ENCODE assay signal across 9 mouse cellular contexts in the genomic region with DNA sequence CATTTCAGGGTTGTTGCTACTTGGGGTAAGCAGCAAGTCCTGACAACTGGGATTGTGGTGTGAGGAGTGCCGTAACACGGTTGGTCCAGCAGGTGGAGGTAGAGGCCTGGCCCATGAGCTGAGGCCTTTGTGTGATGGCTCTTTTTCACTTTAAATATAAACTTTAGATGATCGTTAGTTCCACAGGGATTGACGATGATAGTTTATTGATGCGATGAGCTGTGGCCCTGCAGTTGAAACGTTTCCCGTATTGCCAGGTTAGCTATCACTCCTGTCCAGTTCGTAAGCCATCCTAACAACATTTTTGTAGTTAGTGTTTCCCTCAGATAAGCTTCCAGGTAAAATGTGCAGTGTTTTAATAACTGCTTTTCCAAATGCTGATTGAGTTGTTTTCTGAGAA. TPM values are rescaled to one million over a fixed set of nuclear protein-coding genes. Genes with fewer than 3 reads are reported as not detected.
A peak's percentile ranks its signal among the peaks of the same experiment; 100 is the strongest.
DNase-seq lines count a peak whose midpoint lies in the region; ATAC-seq and TF ChIP-seq lines count a peak whose summit lies in the region.
"Had no signal": no experiment of that assay in that cellular context is flagged by ENCODE, and none has a peak within 500 bp of the region (broad histone marks: within the 10 kb centered on the region; RNA-seq: fewer than 3 reads in every experiment).

No protein-coding gene starts in this region.

- 80% methylated on average over 8 of the region's 8 CpGs for WGBS in hindbrain, embryonic 10.5 days
- 77% methylated on average over 8 of the region's 8 CpGs for WGBS in hindbrain, embryonic 12.5 days
- 63% methylated on average over 8 of the region's 8 CpGs for WGBS in heart, embryonic 11.5 days (ENCODE audit: insufficient replicate concordance)
- WGBS in lung, postnatal 0 days = 51% methylated on average over 8 of the region's 8 CpGs

- no peak for TF ChIP-seq EP300 in lung, postnatal 0 days (IDR thresholded peaks at IDR 0.05)

- no peaks in the 10 kb centered on the region for H3K27me3 ChIP-seq in hindbrain, embryonic 10.5 days (ENCODE audit: insufficient read depth, poor library complexity, severe bottlenecking)
- H3K27me3 ChIP-seq in hindbrain, embryonic 12.5 days = no peaks in the 10 kb centered on the region
- H3K27me3 ChIP-seq in heart, embryonic 11.5 days (ENCODE audit: control insufficient read depth, insufficient read depth, low read length) = no peaks in the 10 kb centered on the region
- H3K27me3 ChIP-seq in lung, postnatal 0 days (replicated peaks; ENCODE audit: insufficient read depth, low read length) = no peaks in the 10 kb centered on the region
- H3K27me3 ChIP-seq: megakaryocyte, embryonic 14.5 days had no signal

- H3K4me1 ChIP-seq in hindbrain, embryonic 10.5 days (replicated peaks) = no peaks in the 10 kb centered on the region
- H3K4me1 ChIP-seq in hindbrain, embryonic 12.5 days = no peaks in the 10 kb centered on the region
- peaks cover 33% of the 10 kb centered on the region for H3K4me1 ChIP-seq in heart, embryonic 11.5 days (ENCODE audit: control insufficient read depth, insufficient read depth, low read length)
- no peaks in the 10 kb centered on the region for H3K4me1 ChIP-seq in lung, postnatal 0 days (ENCODE audit: insufficient read depth, low read depth, low read length)

- H3K9ac ChIP-seq in hindbrain, embryonic 12.5 days = no peak overlapping the region
- no peak overlapping the region for H3K9ac ChIP-seq in heart, embryonic 11.5 days (ENCODE audit: low read depth, low read length)
- H3K9ac ChIP-seq in lung, postnatal 0 days (replicated peaks; ENCODE audit: low read depth) = no peak overlapping the region

- no peak for ATAC-seq in hindbrain, embryonic 12.5 days (ENCODE audit: low FRiP score)
- no peak; the same call in 1 of the 2 replicates for ATAC-seq in heart, embryonic 11.5 days (replicated peaks; ENCODE audit: insufficient number of reproducible peaks, low FRiP score, low TSS enrichment)
- peak; percentile 62 for ATAC-seq in lung, postnatal 0 days

- H3K4me3 ChIP-seq in hindbrain, embryonic 10.5 days = no peak overlapping the region
- H3K4me3 ChIP-seq in hindbrain, embryonic 12.5 days = no peak overlapping the region
- H3K4me3 ChIP-seq in heart, embryonic 11.5 days (ENCODE audit: low read depth, low read length) = no peak overlapping the region
- H3K4me3 ChIP-seq in lung, postnatal 0 days (ENCODE audit: low read depth, low read length) = no peak overlapping the region
- H3K4me3 ChIP-seq: megakaryocyte, embryonic 14.5 days had no signal

- peak; percentile 98 for TF ChIP-seq CTCF in lung, postnatal 0 days (IDR thresholded peaks at IDR 0.05)

- H3K27ac ChIP-seq in hindbrain, embryonic 10.5 days = no peak overlapping the region
- no peak overlapping the region for H3K27ac ChIP-seq in hindbrain, embryonic 12.5 days
- H3K27ac ChIP-seq in heart, embryonic 11.5 days (ENCODE audit: low read depth, low read length) = peak overlapping the region; percentile 86
- no peak overlapping the region for H3K27ac ChIP-seq in lung, postnatal 0 days (ENCODE audit: low read length)

- H3K9me3 ChIP-seq in hindbrain, embryonic 10.5 days = no peaks in the 10 kb centered on the region
- H3K9me3 ChIP-seq in hindbrain, embryonic 12.5 days (replicated peaks) = no peaks in the 10 kb centered on the region
- H3K9me3 ChIP-seq in heart, embryonic 11.5 days (replicated peaks; ENCODE audit: control insufficient read depth, low read length) = no peaks in the 10 kb centered on the region
- no peaks in the 10 kb centered on the region for H3K9me3 ChIP-seq in lung, postnatal 0 days (ENCODE audit: low read length)
- H3K9me3 ChIP-seq: megakaryocyte, embryonic 14.5 days had no signal

- peak; percentile 57 for DNase-seq in hindbrain, embryonic 10.5 days (ENCODE audit: low spot score)
- peak; percentile 78 for DNase-seq in adipocyte (ENCODE audit: low spot score)
- DNase-seq in embryo, embryonic 10.5 days (ENCODE audit: low spot score) = peak; percentile 75
- peak; percentile 74 for DNase-seq in kidney, postnatal 14 days
- peak; percentile 68 for DNase-seq in lung, postnatal 0 days (ENCODE audit: low spot score)
- peak; percentile 56 for DNase-seq in spleen, adult 12 weeks (ENCODE audit: low spot score)

- peaks cover 73% of the 10 kb centered on the region for H3K36me3 ChIP-seq in hindbrain, embryonic 10.5 days
- H3K36me3 ChIP-seq in hindbrain, embryonic 12.5 days = peaks cover 44% of the 10 kb centered on the region
- H3K36me3 ChIP-seq in heart, embryonic 11.5 days (ENCODE audit: control insufficient read depth, insufficient read depth, low read length) = peaks cover 8% of the 10 kb centered on the region; the same call in 1 of the 2 replicates
- no peaks in the 10 kb centered on the region for H3K36me3 ChIP-seq in lung, postnatal 0 days (ENCODE audit: insufficient read depth, low read length)

- no peak overlapping the region for H3K4me2 ChIP-seq in hindbrain, embryonic 12.5 days (replicated peaks)
- no peak overlapping the region for H3K4me2 ChIP-seq in heart, embryonic 11.5 days
- no peak overlapping the region for H3K4me2 ChIP-seq in lung, postnatal 0 days (replicated peaks; ENCODE audit: low read depth, low read length)

RNA-seq across cellular contexts. Expression of a gene that starts 46.4 kb away (rescaled TPM):
- polyA plus RNA-seq in hindbrain, embryonic 10.5 days (2016; fragmentation: Nextera tagmentation; extraction: Ambion mirVana) = 6.5 and 7.3 TPM in 2 replicates
- 10.2 and 12.9 TPM in 2 replicates for polyA plus RNA-seq in hindbrain, embryonic 12.5 days (2016; fragmentation: Nextera tagmentation; extraction: Ambion mirVana)
- 19.0 and 19.6 TPM in 2 replicates for polyA plus RNA-seq in heart, embryonic 11.5 days (2014; fragmentation: Nextera tagmentation; extraction: Ambion mirVana)
- 3.3 and 4.7 TPM in 2 replicates for polyA plus RNA-seq in lung, postnatal 0 days (2015; fragmentation: Nextera tagmentation; extraction: Ambion mirVana)
